Mouse (Mus musculus) CD8-positive naive resting alpha-beta T cell, adult 2 months (primary cell): ENCODE measurements around the gene Nr4a1.

Source experiments
- DNase-seq, 2 experiments: peaks; one replicate each; pipeline ENCODE4 v3.0.0; 2022; ENCODE audit warnings: low read depth in 2 of 2, low spot score in 2 of 2

The Nr4a1 gene

DNA sequence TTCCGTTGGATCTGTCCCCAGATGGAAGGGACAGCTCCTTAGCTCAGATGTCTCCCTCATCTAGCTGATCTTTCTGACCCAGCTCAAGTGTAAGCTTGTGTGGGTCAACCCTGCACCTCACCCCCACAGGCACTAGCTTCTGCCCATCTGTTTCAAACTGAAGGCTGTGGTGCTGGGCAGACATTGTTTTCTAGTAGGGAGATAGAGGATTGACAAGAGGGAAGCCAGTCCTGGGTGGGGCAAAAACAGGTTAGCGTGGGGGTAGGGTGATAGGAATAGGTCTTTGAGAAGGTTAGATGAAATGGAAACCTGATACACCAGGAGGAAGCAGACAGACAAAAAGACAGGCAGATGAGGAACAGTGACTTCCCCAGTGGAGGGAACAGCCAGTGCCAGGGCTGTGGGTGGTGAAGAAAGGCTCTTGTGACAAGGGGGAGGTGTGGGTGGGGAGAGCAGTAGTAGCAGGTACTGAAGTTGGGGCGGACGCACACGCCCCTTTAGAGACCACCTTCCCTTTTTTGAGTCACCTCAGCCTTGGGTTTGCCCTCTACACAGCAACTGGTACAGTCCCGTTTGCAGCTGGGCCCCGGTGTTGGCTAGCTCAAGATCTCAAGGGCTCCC, 1.9 kb downstream of the Nr4a1 start:
- no peak for DNase-seq

DNA sequence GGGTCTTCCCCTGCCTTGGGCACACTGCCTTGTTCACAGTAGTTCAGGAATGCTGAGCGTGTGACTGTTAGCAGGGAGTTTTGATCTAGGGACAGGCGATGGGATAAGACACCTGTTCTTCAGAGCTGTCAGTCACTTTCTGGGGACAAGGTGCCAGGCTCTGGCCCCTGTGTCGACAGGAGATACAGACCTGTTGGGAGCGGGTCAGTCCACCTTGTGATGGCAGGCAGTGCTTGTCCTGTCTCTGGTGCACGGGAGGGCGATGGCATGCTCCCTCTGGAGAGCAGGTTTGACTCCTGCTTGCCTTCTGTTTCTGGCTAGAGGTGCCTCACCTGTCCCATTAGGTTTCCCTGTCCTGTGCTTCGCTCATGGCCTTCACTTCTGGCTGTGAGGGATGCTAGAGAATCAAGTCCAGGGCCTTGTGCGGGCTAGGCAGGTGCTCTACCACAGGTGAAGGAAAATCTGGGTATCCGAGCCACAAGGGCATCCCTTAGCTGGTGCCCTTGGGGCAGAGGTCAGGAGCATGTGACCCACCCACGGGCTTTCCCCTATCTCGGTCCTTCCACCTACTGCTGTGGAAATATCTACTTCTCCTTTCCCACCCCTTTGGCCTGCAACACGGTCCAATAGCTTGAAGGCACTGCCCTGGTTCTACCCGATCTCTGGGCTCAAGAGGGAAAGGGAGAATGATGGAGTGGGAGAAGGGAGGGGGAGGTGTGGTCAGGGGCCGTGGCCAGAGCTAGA, 2.6 kb downstream of the Nr4a1 start:
- DNase-seq, result no peak

GRCm38 (mm10) chr15:101258420-101258819, 4.4 kb downstream of the Nr4a1 start:
- peak; percentile 84 for DNase-seq

- no peak for DNase-seq
Observed at GRCm38 (mm10) chr15:101259922-101260321, 5.9 kb downstream of the Nr4a1 start.

GRCm38 (mm10) chr15:101260387-101260786, 6.3 kb downstream of the Nr4a1 start:
- no peak for DNase-seq

- no peak for DNase-seq
Observed at GRCm38 (mm10) chr15:101260874-101261622, 7.0 kb downstream of the Nr4a1 start.

DNA sequence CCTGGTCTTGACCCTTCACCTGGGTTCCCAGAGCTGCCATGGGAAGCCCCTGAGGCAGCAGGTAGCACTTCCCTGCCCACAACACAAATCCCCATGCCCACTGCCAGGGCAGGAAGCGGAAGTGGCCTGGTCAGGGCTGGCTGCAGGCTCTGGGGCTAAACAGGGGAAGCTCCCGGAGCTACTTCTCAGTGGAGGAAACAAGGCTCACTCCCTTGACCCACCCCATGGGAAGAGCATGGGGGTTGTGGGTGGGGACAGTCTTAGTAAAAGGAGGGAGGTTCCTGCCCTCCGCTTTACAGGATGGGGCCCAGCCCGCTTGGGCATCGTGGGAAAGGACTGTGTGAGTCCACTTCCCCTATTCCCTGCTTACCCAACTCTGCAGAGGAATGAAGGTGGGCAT, 8.4 kb downstream of the Nr4a1 start:
- DNase-seq, result no peak

DNA sequence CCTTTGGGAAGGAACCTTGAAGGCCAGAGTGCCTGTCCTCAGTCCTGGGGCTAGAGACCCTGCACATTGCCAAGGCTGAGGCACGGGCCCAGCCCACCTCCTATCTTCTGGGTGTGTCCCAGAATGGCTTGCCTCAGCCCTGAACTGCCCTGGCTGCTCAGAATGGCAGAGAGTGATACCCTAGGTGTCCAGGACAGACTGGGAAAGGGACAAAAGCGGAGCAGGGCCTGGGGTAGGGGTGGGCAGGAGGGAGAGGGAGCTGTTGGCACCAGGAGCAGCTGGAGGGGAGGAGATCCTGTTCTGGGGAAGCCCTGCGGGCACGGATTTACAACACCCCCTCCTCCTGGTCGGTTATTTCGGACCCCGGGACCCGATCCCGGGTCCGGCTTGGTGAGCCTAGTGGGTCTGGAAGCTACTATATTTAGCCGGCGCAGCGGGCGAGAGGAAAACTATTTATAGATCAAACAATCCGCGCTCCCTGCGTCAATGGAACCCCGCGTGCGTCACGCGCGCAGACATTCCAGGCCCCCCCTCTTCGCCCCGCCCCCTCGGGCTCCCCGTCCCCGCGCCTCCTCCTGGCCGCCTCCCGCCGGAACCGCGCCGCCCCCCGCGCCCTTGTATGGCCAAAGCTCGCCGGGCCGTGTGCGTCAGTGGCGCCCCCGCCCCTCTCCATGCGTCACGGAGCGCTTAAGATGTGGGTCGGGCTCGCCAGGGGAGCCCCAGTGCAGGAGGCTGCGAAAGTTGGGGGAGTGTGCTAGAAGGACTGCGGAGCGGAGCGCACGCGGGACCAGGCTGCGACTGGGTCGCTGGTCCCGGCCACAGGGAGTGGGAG, 12.3 kb downstream of the Nr4a1 start:
- peak; percentile 97 to 99 for DNase-seq

- peak in 1 of 2 experiments; percentile 41 for DNase-seq
Observed at GRCm38 (mm10) chr15:101267053-101268032, 13.3 kb downstream of the Nr4a1 start.

DNA sequence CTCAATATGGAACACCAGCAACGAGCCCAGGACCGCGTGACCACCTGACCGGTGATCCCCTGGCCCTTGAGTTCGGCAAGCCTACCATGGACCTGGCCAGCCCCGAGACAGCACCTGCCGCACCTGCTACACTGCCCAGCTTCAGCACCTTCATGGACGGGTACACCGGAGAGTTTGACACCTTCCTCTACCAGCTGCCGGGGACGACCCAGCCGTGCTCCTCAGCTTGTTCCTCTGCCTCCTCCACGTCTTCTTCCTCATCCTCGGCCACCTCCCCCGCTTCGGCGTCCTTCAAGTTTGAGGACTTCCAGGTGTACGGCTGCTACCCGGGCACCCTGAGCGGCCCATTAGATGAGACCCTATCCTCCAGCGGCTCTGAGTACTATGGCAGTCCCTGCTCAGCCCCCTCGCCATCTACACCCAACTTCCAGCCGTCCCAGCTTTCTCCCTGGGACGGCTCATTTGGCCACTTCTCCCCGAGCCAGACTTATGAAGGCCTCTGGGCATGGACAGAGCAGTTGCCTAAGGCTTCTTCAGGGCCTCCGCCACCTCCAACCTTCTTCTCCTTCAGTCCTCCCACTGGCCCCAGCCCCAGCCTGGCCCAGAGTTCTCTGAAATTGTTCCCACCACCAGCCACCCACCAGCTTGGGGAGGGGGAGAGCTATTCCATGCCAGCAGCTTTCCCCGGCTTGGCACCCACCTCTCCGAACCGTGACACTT, 16.2 kb downstream of the Nr4a1 start:
- DNase-seq, result no peak

DNA sequence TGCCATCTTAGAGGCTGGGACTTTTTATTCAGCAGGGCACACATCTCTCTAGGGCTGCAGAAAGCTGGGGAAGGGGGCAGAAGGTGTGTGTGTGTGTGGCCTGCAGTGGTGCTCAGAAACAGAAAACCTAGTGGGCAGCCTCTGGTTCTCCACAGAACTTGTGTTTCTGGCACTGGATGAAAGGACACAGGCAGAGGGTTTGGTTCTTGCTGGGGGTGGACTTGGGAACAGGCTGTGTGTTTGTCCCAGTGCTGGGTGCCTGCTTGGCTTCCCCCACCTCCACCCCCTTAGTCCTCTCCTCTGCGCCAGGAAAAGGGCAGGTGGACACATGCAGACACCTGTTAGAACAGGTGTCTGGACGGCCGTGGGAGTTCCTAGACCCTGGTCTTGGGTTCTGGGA, 17.0 kb downstream of the Nr4a1 start:
- DNase-seq, result no peak

- no peak for DNase-seq
Observed at GRCm38 (mm10) chr15:101271513-101271912, 17.4 kb downstream of the Nr4a1 start.

DNA sequence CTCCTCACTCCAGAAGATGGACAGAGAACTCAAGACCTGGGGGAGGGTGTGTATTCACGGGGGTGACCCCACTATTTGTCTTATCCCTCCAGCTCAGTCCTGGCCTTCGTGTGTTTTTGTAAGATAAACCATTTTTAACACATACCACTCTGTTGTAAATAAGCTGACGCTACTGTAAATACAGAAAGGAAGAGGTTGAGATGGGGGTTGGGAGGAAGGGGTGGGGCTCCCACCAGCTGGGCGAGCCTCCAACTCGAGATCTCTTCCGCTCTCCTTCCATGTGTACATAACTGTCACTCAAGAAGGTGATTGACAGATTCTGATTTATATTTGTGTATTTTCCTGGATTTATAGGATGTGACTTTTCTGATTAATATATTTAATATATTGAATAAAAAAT, 20.3 kb downstream of the Nr4a1 start:
- DNase-seq, result no peak

- DNase-seq, result no peak
Observed at GRCm38 (mm10) chr15:101277351-101277899, 23.4 kb downstream of the Nr4a1 start.

GRCm38 (mm10) chr15:101278589-101278988, 24.5 kb downstream of the Nr4a1 start:
- DNase-seq, result no peak

GRCm38 (mm10) chr15:101279430-101279999, 25.4 kb downstream of the Nr4a1 start:
- no peak for DNase-seq

DNA sequence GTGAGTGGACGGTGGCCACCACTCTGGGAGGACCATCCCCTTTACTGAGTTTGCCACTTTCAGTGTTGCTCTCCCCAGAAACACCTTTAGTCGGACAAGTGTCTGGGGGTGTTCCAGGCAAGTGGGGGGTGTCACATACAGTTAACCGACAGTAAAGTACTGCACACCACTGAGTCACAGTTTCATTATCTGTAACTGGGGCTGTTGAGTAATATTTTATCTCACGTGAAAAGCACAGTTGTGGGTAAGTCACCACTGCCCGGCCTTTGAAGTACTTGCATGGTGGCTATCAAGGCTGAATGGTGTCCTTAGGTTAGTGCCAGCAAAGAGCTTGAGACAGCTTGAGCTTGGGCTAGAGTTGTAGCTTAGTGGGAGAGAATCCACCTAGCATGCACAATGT, 28.4 kb downstream of the Nr4a1 start:
- DNase-seq, result no peak

DNA sequence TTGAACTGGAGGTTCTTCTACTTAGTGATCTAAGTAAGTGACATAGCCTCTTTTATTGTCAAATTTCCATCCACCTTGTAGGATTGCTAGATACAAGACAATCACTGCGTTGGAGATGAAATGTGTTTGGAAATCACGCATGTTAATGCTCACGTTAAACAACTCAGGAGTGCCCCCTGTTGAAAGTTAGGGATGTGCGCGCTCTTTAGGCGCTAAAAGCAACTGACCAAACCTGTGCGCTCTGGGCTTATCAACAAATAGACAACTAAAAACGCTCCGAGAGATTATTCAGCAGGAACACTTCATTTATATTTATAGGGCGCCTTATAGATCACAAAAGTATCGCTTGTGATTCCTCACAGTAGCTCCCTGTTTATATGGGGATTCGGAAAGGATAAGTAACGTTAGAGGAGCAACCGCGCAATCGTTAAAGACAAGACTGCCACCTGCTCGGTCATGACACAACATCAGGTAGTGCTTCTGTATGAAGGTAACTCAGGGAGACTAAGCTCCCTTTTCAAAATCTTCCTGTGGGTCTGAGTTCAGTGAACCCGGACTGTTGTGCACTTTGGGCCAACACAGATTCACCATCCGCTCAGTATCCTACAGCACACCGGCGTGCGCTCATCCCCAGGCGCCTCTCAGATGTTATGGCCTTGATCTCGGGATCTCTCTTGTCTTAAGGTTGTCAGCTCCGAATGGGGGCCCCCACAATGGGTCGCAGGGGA, 29.3 kb downstream of the Nr4a1 start:
- peak; percentile 39 to 63 for DNase-seq
